Mouse (Mus musculus): ENCODE results near the gene Lrrfip1.

GRCm38 (mm10) chr1:90998891-90999611, 514 bp downstream of the Lrrfip1 start:
- no peak for TF ChIP-seq CTCF (IDR thresholded peaks at IDR 0.05; ENCODE audit: control insufficient read depth, insufficient read depth, low read length)
- TF ChIP-seq POLR2A (IDR thresholded peaks at IDR 0.05; ENCODE audit: borderline replicate concordance, control insufficient read depth, low read depth, low read length) = no peak

Measured in bone marrow, adult 2 months (tissue).